Mouse (Mus musculus) midbrain, embryonic 16.5 days (tissue): ENCODE measurements around the gene Hddc3. TPM values are rescaled to one million over a fixed set of nuclear protein-coding genes. Genes with fewer than 3 reads are reported as not detected.
A peak's percentile ranks its signal among the peaks of the same experiment; 100 is the strongest.
"Not testable (repeated sequence)": the region's sequence is repeated elsewhere in the genome, so short reads cannot be mapped to it uniquely, and the experiment has no call there.

Source experiments
- ATAC-seq: fragments of 200-750 bp; cut with Nextera tagmentation; 2 replicates; pipeline ENCODE4 v1.8.0; 2017; ENCODE audit warnings: moderate TSS enrichment
- H3K27ac ChIP-seq: fragments of 300-500 bp; sonication (generic); 2 replicates; pipeline ENCODE4 v1.5.1; 2014; ENCODE audit warnings: mild to moderate bottlenecking, low read length, mixed read lengths
- H3K27me3 ChIP-seq: fragments of 300-500 bp; sonication (generic); 2 replicates; pipeline ENCODE4 v1.6.1; 2014; ENCODE audit warnings: low read depth, low read length, mixed read lengths; ENCODE audit not compliant: control insufficient read depth, insufficient read depth
- H3K36me3 ChIP-seq: fragments of 300-500 bp; sonication (generic); 2 replicates; pipeline ENCODE4 v1.6.1; 2014; ENCODE audit warnings: mild to moderate bottlenecking, low read length, moderate library complexity, mixed read lengths; ENCODE audit not compliant: control insufficient read depth, insufficient read depth
- H3K4me1 ChIP-seq: fragments of 300-500 bp; sonication (generic); 2 replicates; pipeline ENCODE4 v1.6.1; 2014; ENCODE audit warnings: mild to moderate bottlenecking, low read length, mixed read lengths; ENCODE audit not compliant: control insufficient read depth, insufficient read depth
- H3K4me2 ChIP-seq: fragments of 300-500 bp; sonication (generic); 2 replicates; pipeline ENCODE4 v1.6.1; 2014; ENCODE audit warnings: mild to moderate bottlenecking, low read length, mixed read lengths
- H3K4me3 ChIP-seq: fragments of 300-500 bp; sonication (generic); 2 replicates; pipeline ENCODE4 v1.5.1; 2014; ENCODE audit warnings: low read depth, mild to moderate bottlenecking, low read length, moderate library complexity, mixed read lengths
- H3K9ac ChIP-seq: fragments of 300-500 bp; sonication (generic); 2 replicates; pipeline ENCODE4 v1.6.1; 2014; ENCODE audit warnings: low read depth, low read length, mixed read lengths
- H3K9me3 ChIP-seq: fragments of 300-500 bp; sonication (generic); replicated peaks from 2 replicates; pipeline ENCODE4 v1.6.1; 2014; ENCODE audit warnings: mild to moderate bottlenecking, low read length, mixed read lengths; ENCODE audit not compliant: control insufficient read depth, poor library complexity, severe bottlenecking
- WGBS: fragments of 180-500 bp; shearing (Covaris S2); extraction: QIAGEN DNeasy Blood & Tissue Kit; methylation state at CpG from one replicate; pipeline ENCODE4 v1.1.7; 2014; 5-methylcytosine and 5-hydroxymethylcytosine counted together
- polyA plus RNA-seq: library from polyadenylated mRNA; unstranded; fragments of >200 nt; fragmentation: Nextera tagmentation; extraction: Ambion mirVana; gene quantifications from 2 replicates; pipeline ENCODE4 v1.2.1, GENCODE M21; 2015

Gene Hddc3
- polyA plus RNA-seq, 1 experiment from 2014 or later, result 27.7 TPM

GRCm38 (mm10) chr7:80310771-80311170 lies 32.1 kb upstream of the Hddc3 start:
- H3K9me3 ChIP-seq, result no peaks in the 10 kb centered on the region
- no peak for ATAC-seq
- no peak overlapping the region for H3K4me3 ChIP-seq
- no peak overlapping the region for H3K4me2 ChIP-seq
- H3K27me3 ChIP-seq, result no peaks in the 10 kb centered on the region
- no peaks in the 10 kb centered on the region for H3K4me1 ChIP-seq
- H3K36me3 ChIP-seq, result 0 out of 2 replicates have a peak, but pooled peaks cover 3% of the 10 kb centered on the region
- 82% methylated on average over 7 of the region's 7 CpGs for WGBS
- H3K9ac ChIP-seq, result no peak overlapping the region
- no peak overlapping the region for H3K27ac ChIP-seq

GRCm38 (mm10) chr7:80315733-80316132 lies 27.2 kb upstream of the Hddc3 start:
- Histone ChIP-seq H3K27me3 (no peaks in the 10 kb centered on the region), H3K4me3 (no peak overlapping the region), H3K4me1 (no peaks in the 10 kb centered on the region), H3K9ac (no peak overlapping the region), H3K27ac (no peak overlapping the region), H3K9me3 (no peaks in the 10 kb centered on the region), H3K36me3 (0 out of 2 replicates have a peak, but pooled peaks cover 5% of the 10 kb centered on the region), H3K4me2 (no peak overlapping the region)
- WGBS, result 81% methylated on average over 2 of the region's 2 CpGs
- no peak for ATAC-seq

- peaks cover 4% of the 10 kb centered on the region; the same call in 1 of the 2 replicates for H3K4me1 ChIP-seq
- 0 out of 2 replicates have a peak, but pooled peaks cover 5% of the 10 kb centered on the region for H3K36me3 ChIP-seq
- H3K9me3 ChIP-seq, result no peaks in the 10 kb centered on the region
- H3K27me3 ChIP-seq, result no peaks in the 10 kb centered on the region
- no peak overlapping the region for H3K4me3 ChIP-seq
- H3K4me2 ChIP-seq, result no peak overlapping the region
- no peak for ATAC-seq
- H3K27ac ChIP-seq, result no peak overlapping the region
- no peak overlapping the region for H3K9ac ChIP-seq
- 72% methylated on average over 1 of the region's 1 CpGs for WGBS
These were observed 25.3 kb upstream of the Hddc3 start for GRCm38 (mm10) chr7:80317439-80318115.

GRCm38 (mm10) chr7:80318670-80319069 lies 24.2 kb upstream of the Hddc3 start:
- Histone ChIP-seq H3K36me3 (0 out of 2 replicates have a peak, but pooled peaks cover 5% of the 10 kb centered on the region), H3K9ac (no peak overlapping the region), H3K4me3 (no peak overlapping the region), H3K27ac (no peak overlapping the region), H3K9me3 (no peaks in the 10 kb centered on the region), H3K4me2 (no peak overlapping the region), H3K27me3 (no peaks in the 10 kb centered on the region), H3K4me1 (peaks cover 13% of the 10 kb centered on the region)
- no peak for ATAC-seq
- WGBS, result 90% methylated on average over 4 of the region's 4 CpGs

GRCm38 (mm10) chr7:80319846-80320496 lies 22.9 kb upstream of the Hddc3 start:
- no peak overlapping the region for H3K4me2 ChIP-seq
- H3K4me1 ChIP-seq, result peaks cover 13% of the 10 kb centered on the region
- H3K9ac ChIP-seq, result no peak overlapping the region
- no peaks in the 10 kb centered on the region for H3K9me3 ChIP-seq
- H3K36me3 ChIP-seq, result 0 out of 2 replicates have a peak, but pooled peaks cover 5% of the 10 kb centered on the region
- H3K27me3 ChIP-seq, result no peaks in the 10 kb centered on the region
- no peak overlapping the region for H3K4me3 ChIP-seq
- 82% methylated on average over 19 of the region's 19 CpGs for WGBS
- H3K27ac ChIP-seq, result no peak overlapping the region
- ATAC-seq, result no peak

- Histone ChIP-seq H3K36me3 (peaks cover 27% of the 10 kb centered on the region), H3K27ac (peak overlapping the region; percentile 90), H3K9me3 (no peaks in the 10 kb centered on the region), H3K27me3 (no peaks in the 10 kb centered on the region), H3K4me3 (peak overlapping the region; percentile 61), H3K4me2 (peak overlapping the region; percentile 86), H3K4me1 (peaks cover 13% of the 10 kb centered on the region), H3K9ac (peak overlapping the region; percentile 59)
- ATAC-seq, result no peak
- WGBS, result 18% methylated on average over 8 of the region's 8 CpGs
These were observed 19.6 kb upstream of the Hddc3 start for GRCm38 (mm10) chr7:80323336-80323735.

GRCm38 (mm10) chr7:80324043-80324815 lies 18.7 kb upstream of the Hddc3 start, which contains the start of gene Rccd1:
TSS of gene Rccd1 (minus strand) at chr7:80324454.
- Histone ChIP-seq H3K27me3 (no peaks in the 10 kb centered on the region), H3K4me2 (peak within 1 kb of the TSS; percentile 86), H3K36me3 (peaks cover 36% of the 10 kb centered on the region), H3K9me3 (no peaks in the 10 kb centered on the region), H3K27ac (peak within 1 kb of the TSS; percentile 90), H3K9ac (peak within 1 kb of the TSS; percentile 59), H3K4me3 (peak within 1 kb of the TSS; percentile 61), H3K4me1 (peaks cover 13% of the 10 kb centered on the region)
- 0% methylated on average over 38 of the region's 38 CpGs for WGBS
- ATAC-seq, result peak; percentile 99

GRCm38 (mm10) chr7:80324816-80325119 lies 18.1 kb upstream of the Hddc3 start:
- H3K4me2 ChIP-seq, result peak overlapping the region; percentile 86
- not testable (repeated sequence) for H3K27me3 ChIP-seq, H3K4me3 ChIP-seq, H3K9ac ChIP-seq, H3K9me3 ChIP-seq, H3K27ac ChIP-seq
- peak; percentile 8; the same call in 1 of the 2 replicates for ATAC-seq
- WGBS, result 37% methylated on average over 4 of the region's 5 CpGs
- peaks cover 41% of the 10 kb centered on the region for H3K36me3 ChIP-seq
- peaks cover 13% of the 10 kb centered on the region for H3K4me1 ChIP-seq
